Mouse (Mus musculus) ES-CJ7 (cell line): ENCODE measurements around the gene Gmip.
A peak's percentile ranks its signal among the peaks of the same experiment; 100 is the strongest.

Source experiments
- DNase-seq: peaks from one replicate; pipeline ENCODE4 v3.0.0; 2011; ENCODE audit warnings: low read depth, low spot score

Gmip gene

DNA sequence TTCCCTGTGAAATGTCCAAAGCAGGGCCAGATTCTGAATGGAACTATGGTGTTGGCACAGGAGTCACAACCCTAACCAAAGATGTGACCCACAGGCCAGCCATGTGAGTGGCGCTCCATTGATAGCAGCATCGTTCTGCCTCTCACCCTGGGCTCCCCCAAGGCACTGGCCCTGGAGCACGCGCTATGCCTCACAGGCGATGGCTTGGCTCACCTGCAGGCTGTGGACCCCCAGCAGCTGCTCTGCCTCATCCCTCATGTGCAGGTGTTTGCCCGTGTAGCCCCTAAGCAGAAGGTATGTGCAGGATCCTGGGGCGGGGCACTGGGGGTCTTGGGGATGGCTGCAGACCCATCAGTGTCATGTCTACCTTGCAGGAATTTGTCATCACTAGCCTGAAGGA lies 5.1 kb upstream of the Gmip start:
- DNase-seq, result no peak

DNA sequence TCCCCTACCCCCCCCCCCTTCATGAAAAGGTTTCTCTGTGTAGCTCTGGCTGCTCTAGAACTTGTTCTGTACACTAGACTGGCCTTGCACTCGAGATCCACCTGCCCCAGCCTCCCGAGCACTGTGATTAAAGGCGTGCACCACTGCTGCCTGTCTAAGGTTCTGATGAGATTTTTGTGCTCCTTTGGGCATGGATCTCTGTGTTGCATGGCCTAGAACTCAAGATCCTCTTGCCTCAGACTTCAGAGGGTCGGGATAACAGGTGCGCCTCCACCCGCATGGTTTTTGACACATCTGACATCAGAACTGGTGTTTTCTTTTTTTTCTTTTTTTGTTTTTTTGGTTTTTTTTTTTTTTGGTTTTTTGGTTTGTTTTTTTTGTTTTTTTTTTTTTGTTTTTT lies 3.9 kb upstream of the Gmip start:
- no peak for DNase-seq

DNA sequence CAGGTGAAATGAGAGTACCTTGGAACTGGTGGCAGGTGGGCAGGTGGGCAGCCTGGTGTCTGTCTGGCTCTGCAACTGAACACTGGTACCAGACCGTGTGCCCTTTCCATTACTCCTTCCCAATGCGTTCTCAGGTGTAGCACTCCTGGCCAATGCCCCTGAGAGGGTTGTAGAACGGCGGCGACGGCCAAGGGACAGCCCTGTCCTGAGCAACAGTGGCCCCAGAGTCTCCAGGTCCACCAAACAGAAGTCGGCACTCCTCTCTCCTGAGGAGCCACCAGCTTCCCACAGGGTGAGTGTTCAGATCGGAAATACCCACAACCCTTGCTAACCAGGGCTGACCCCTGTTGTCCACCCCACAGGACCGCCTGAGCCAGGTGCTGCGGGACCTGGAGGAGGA lies 3.4 kb upstream of the Gmip start:
- no peak for DNase-seq

DNA sequence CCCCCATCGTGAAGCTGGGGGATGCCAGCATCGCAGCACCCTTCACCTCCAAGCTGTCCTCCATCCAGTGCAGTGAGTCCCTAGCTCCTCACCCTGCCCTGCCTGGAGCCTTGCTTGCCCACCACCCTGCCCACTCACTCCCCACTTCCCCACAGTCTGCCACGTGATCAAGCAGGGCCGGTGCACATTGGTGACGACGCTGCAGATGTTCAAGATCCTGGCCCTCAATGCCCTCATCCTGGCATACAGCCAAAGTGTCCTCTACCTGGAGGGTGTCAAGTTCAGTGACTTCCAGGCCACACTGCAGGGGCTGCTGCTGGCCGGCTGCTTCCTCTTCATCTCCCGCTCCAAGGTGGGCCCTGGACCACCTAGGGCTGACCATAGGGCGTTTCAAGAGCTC lies 3.0 kb upstream of the Gmip start:
- DNase-seq, result no peak

DNA sequence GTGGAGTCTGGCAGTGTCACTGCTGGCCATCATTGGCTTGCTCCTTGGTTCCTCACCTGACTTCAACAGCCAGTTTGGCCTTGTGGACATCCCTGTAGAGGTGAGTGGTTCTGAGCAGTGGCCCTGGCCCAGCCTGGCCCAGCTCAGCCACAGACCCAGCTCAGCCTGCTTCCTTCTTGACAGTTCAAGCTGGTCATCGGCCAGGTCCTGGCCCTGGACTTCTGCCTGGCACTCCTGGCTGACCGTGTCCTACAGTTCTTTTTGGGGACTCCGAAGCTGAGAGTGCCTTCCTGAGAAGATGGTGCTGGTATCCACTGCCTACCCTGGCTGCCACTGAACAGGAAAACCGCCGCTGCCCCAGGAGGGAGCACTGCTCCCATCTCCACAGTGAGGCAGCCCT lies 1.2 kb upstream of the Gmip start:
- no peak for DNase-seq

DNA sequence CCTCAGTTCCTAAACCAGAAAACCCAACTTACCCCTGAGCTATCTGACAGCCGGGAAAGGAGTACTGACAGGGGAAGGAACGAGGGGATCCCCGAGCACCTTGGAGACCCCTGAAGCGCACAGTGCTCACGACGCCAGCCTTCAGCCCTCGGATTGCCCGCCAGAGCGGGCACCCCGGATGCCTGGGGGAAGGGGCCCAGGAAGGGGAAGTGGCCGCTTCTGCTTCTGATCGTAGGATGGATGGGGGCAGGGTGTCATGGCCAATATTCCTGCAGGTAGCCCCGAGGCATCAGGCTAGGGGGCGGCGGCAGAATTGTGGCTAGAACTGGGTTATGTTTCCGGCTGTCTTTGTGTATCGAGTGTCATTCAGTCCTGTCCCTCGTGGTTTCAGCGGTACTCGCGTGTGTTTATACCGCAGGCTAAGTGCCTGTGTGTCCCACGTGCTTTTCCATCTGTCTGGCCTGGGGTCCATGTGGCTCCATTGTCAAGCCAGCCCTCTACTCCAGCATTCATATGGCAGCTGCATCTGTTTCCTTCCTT lies 455 bp downstream of the Gmip start:
- no peak for DNase-seq

DNA sequence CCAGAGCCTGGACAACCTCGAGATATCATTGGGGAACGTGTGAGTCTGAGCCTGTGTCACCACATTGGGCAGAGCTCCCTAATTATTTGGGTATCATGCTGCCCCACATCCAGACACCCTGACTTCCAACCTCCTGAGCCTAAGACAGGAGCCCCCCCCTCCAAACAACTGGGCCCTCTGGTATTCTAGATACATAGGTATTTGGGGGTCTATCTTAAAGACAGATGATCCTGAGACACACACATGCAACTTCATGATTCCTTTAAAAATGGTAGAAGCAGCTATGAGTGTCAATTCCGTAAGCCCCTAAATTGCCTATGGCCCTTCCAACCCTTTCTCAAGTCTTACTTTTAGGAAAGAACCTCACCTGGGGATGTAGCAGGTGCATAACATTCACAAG lies 1.3 kb downstream of the Gmip start:
- DNase-seq, result no peak

DNA sequence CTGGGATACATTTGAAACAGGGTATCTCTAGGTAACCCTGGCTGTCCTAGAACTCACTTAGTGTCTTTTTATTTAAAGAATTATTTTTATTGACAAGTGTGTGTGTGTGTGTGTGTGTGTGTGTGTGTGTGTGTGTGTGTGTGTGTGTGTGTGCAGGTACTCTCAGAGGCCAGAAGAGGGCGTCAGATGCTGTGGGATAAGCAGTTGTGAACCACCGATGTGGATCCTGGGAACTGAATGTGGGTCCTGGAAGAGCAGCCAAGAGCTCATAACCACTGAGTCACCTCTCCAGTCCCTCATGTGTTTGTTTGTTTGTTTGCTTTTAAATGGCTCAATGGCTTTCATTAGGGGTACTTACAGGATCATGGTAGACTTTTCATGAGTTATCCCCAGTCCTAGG lies 6.4 kb downstream of the Gmip start:
- DNase-seq, result peak; percentile 46

DNA sequence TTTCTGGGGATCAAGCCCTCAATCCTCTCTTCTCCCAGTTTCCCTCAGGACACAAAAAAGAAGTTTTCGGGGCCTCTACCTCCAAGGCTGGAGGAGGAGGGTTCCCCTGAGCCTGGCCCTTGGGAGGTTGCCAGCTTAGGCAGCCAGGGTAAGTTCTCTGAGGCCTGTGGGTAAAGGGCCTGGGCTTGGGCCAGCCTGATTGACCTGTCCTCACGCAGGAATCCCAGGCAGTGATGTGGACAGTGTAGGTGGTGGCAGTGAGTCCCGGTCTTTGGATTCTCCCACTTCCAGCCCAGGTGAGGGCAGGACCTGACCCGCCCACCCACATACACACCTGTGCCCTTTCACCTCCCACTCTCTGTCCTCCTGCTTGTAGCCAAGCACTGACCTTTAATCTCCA lies 6.9 kb downstream of the Gmip start:
- no peak for DNase-seq

DNA sequence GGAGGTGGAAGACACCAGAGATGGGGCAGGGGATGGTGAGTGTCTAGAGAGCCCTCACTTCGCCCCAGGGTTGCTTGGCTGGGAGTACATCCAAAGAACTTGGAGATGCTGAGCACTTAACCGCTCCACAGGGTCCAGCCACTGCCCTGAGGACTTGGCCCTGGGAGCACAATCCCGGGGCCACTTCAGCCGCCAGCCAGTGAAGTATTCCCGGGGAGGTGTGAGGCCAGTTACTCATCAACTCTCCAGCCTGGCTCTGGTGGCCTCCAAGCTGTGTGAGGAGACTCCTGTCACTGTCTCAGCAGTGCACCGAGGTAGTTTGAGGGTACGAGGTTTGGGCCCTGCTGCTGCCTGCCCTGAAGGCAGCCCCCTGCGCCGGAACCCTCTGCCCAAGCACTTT lies 12.0 kb downstream of the Gmip start:
- DNase-seq, result no peak

DNA sequence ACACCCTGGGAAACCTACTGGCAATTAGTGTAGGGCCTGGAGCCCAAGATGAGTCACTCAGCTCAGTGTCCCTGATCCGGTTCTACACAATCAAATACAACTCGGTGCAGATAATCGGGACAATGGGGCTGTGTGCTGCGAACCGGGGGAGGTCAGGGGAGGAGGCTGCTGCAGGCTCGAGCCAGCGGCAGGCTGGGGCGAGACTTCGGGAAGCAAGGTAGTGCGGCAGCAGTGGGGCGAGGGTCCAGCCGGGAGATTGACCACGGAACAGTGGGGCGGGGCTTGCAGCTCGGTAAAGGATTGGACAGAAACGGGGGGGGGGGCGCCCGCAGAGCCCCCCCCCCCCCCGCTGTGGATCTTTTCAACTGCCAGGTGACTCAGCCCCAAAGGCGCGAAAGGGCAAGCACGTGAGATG lies 13.5 kb downstream of the Gmip start:
- peak; percentile 59 for DNase-seq

DNA sequence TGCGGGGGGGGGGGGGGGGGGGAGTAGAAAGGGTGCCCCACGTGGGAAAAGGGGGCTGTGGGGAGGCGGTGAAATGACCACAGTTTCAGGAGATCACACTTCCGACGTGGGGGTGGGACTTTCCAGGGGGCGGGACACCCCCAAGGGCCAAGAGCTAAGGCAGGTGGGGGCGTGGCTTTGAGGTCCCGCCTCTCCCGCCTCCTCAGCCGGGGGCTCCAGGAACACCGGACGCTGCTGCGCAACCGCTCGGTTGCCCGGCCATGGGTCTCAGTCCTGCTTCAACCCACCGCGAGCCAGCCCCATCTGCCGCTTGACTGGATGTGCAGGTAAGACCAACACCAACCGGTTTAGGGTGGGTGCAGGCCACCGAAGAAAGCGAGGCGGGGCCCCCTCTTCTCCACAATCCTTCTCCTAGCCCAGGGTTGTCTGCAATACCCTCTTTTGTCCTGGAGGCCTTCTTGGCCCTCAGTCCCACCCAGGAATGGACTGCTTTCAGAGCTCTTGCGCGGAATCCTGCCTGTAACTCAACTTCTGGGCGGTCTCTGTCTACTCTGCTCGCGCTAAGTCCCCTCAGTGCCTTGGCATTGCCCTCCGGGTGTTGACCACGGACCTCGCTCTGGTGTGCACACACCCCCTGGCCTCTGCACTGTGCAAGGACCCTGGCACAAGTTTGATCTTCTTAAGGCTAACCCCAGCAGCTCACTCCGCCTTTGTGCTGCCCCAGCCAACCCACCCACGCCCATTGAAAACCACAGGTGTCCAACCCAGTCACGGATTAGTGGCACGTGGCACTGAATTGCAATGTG lies 14.1 kb downstream of the Gmip start, which contains the start of gene Lpar2:
Gene Lpar2 (plus strand): TSS at position 44 of the 806 bp plus-strand sequence.
- DNase-seq, result peak; percentile 84

DNA sequence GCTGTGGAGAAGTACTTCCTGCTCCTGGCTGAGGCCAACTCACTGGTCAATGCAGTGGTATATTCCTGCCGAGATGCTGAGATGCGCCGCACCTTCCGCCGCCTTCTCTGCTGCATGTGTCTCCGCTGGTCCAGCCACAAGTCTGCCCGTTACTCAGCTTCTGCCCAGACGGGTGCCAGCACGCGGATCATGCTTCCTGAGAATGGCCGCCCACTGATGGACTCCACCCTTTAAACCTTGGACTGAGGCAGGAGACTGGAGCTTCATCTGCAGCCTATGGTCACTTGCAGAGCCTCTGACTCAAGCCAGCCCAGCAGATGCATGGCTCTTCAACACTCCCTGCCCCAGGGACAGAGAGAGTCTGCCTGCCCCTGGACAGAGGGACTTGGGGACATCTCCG lies 17.9 kb downstream of the Gmip start:
- DNase-seq, result no peak

DNA sequence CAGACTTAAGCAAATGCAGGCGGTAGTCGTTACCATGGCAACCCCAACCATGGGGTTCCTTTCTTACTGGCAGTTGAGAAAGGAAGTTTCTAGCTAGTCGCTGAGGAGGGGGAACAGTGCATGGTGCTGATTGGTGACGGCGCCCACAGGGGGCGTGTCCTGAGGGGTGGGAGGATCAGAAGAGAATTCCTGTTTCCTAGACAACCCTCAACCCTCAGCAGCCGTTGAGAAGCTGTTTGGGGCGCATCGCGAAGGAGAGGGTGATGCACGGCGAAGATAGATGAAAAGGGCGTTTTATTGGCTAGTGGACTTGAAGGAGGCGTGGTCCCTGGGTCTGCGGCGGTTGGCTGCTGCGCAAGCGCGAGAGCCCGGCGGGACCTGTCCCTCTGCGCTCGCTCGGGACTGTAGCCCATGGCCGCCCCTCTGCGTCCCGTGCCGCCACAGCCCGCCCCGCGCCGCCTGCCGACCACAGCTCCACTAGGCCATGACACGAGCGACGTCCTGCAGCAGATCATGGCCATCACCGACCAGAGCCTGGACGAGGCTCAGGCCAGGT lies 23.9 kb downstream of the Gmip start, which contains the start of gene Pbx4:
Gene Pbx4 (plus strand): TSS at position 194 of the 556 bp plus-strand sequence.
- DNase-seq, result peak; percentile 100

DNA sequence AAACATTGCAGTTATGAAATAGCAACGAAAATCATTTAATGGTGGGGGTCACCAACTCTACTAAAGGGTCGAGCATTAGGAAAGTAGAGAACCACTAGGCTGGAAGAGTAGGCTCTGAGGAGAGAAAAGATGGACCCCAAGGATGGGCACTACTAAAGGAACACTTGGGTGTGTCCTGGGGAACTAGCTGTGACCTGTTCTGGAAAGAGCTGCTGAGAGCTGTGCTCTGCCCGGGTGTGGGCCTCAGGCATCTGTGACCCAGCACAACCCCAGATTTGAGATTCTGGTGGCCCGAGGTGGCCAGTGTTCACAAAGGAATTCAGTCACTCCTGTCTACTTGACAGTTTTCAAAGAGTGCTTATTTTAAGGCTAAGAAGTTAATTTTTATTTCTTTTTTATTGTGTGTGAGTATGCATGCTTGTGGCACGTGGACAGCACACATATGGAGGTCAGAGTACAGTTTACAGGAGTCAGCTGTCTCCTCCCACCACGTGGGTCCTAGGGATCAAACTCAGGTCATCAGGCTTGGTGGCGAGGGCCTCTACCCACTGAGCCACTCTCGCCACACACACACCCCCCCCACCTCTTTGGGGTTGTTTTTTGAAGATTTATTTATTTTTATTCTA lies 28.7 kb downstream of the Gmip start:
- no peak for DNase-seq

DNA sequence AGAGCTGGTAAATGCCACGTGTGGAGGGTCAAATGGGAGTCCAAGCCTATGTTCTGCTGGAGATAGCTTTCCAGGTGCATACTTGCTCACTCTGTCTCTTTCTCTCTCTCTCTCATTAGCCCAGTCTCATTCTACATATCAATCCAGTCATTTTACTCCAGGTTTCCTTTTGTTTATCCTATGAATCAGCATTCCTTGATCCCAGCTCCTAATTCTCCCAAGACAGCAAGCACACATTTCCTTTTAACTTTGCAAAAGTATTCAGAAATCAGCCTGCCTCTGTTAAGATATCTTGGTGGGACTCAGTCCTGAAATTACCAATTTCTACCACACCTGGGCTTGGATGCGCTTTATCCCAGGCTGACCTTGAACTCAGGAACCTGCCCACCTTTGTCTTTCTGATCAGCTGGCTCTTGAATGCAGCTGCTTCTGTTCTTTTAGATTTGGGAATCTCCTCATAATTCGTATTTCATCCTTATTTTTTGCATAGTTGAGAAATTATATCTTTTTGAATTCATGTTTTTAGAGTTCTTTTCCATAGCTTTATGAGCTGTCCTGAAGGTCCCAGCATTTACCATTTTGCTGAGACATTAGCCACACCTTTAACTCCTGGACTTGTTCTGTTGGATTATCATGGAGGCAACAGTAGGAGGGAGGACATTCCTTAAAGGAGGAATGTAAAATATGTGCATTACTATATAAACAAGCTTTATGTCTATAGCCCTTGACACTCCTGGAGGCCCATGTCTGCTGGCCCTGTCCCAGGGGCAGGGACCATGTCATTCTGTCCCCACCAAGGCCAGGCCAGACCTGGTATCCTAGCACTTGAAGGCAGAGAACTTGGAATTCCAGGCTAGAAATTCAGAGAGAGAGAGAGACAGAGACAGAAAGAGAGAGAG lies 38.9 kb downstream of the Gmip start:
- peak; percentile 61 for DNase-seq

DNA sequence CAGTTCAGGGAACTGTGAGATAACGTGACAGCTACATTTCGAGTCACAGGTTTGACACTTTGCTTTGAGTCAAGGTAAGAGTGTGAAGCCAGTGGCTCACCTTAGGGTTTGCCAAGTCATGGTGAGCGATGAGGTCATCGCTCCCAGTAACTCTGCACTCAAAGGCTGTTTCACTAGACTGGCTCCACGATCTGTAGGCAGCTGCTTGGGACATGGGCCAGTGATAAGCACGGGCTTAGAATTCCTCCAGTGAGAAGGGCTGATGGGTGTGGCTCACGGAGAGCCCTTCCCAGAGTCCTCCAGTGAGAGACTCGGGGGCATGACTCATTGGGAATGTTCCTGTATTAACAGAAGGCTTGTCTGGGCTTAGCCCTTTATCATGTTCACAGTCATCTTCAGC lies 40.5 kb downstream of the Gmip start:
- DNase-seq, result peak; percentile 89

DNA sequence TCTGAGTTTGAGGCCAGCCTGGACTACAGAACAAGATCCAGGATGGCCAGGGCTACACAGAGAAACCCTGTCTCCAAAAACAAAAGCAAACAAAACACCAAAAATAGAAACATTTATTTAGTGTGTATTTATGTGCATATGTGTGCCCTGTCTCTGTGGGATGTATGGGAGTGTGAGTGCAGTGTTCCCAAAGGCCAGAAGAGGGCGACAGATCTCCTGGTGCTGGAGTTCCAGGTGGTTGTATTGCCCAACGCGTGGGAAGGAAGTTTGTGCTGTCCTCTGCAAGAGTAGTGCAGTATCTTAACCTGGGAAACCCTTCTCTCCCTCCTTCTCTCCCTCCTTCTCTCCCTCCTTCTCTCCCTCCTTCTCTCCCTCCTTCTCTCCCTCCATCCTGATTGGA lies 41.4 kb downstream of the Gmip start:
- DNase-seq, result peak; percentile 81

DNA sequence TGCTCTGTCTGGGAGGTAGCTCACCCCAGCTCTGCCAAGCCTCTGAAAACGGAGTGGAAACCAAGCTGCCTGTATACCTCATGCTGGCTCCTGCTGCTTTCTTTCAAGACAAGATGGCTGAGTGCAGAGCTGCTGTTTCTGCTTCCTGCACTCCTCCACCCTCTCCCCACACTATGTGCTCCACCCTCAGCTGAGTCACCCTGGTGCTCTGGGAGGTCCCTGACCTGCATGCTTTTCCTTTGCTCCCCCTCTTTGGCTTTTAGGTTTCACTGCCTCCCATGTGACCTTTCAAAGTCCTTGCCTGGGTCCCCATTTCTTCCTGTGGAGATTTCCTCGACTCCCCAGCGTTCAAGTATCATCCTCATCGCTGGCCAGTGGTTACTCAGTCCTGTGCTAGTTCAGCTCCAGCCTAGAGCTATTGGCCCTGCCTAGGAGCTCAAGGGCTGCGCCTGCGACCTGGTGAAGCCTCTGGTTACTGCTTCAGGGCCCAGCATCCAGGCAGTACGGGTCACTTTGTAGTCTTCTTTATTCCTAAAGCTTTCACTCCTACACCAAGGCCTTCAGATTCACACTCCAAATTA lies 42.5 kb downstream of the Gmip start:
- DNase-seq, result peak; percentile 55

DNA sequence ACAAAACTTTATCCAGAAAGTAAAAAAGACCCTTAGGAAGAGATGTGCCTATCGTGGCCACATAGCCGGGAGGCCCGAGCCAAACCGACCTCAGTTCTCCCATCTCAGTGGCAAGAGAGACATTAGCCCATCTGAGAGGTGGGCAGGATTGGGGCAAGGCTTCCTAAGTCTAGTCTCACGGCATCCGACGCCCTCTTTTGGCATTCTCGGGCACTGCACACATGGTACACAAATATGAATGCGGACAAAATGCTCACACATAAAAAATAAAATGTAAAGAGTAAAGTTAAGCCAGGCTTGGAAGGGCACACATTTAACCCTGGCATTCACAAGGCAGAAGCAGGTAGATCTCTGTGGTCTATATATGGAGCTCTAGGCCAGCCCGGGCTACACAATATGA lies 45.4 kb downstream of the Gmip start:
- DNase-seq, result peak; percentile 61

DNA sequence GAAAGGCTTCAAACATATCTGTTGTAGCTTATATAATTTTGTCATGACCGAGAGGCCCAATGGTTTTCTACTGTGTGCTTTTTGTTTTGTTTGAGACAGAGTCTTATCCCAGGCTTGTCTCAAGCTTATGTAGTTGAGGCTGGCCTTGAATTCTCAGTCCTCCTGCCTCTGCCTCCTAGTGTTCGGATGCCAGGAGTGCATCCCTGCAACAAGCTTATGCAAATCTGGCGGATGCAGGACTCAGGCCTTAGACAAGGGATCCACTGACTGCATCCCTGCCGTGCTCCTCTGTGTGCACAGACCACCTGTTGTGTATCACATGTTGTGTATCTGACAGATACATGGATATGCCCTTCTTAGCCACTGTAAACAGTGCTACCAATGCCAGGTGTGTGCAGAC lies 52.3 kb downstream of the Gmip start:
- peak; percentile 85 for DNase-seq
